Mouse (Mus musculus) activated CD4-positive, CD25-positive, alpha-beta regulatory T cell, adult 9 weeks (primary cell): ENCODE measurements around the gene Ctnnd2. TPM values are rescaled to one million over a fixed set of nuclear protein-coding genes. Genes with fewer than 3 reads are reported as not detected.

Source experiments
- polyA plus RNA-seq: library from polyadenylated mRNA; unstranded; fragments of 100-300 nt; shearing (Covaris generic); gene quantifications from one replicate; pipeline ENCODE4 v1.2.1, GENCODE M21; 2017

Ctnnd2 gene
- polyA plus RNA-seq = 0.09 TPM

DNA sequence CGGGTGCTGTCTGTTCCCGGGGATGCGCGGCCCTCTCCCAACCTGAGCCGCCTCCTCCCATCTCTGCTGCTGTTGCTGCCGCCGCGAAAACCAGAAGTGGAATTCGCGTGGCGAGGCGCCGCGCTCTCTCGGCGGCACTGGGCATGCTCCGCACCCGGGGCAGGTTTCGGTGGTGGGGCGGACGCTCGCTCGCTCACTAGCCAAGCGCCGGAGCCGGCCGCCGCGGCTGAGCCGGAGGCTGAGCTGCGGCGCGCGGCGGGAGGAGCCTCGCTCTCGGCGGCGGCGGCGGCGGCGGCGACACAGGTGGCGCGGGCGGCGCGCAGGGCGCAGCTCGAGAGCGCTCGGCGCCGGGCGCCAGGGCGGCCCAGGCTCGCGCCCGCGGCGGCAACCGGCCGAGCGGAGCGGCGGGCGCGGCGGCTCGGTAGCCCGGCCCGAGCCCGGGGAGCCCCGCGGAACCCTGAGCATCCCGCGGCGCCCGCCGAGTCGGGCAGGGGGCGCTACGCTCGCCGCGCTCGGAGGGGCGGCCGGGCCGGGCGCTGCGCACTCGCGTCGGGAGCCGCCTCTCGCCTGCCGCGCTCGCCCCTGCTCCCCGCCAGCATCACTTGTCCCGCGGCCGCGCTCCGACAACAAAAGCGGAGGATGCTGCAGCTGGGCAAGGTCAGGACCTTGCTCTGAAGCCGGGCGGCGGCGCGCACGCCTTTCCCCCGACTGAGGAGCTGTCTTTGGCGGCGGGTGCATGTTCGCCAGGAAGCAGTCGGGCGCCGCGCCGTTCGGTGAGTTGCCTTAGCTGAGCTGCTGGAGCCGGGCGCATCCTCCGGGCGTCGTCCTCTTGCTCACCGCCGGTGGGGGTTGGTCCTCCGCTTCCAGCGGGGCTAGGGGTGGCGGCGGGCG lies at the start of gene Ctnnd2:
Gene Ctnnd2, plus strand, starts transcription at position 203 of the 891 bp plus-strand sequence.

